Mouse (Mus musculus): Measurements from ENCODE around the gene Zfp488. TPM values are rescaled to one million over a fixed set of nuclear protein-coding genes. Genes with fewer than 3 reads are reported as not detected.

Gene Zfp488
- not detected for polyA plus RNA-seq (2017; shearing (Covaris generic))

- no peak for ATAC-seq
Observed at GRCm38 (mm10) chr14:33978604-33979059, at the start of gene Zfp488. TSS of gene Zfp488 (minus strand) at chr14:33978764.

- no peak for ATAC-seq
Observed at GRCm38 (mm10) chr14:34026710-34027109, 48.1 kb upstream of the Zfp488 start.

GRCm38 (mm10) chr14:34016938-34017337 lies 38.4 kb upstream of the Zfp488 start:
- no peak for ATAC-seq

GRCm38 (mm10) chr14:34016381-34016780 lies 37.8 kb upstream of the Zfp488 start, which contains the start of gene Gm5460:
TSS of gene Gm5460 (plus strand) at chr14:34016758.
- ATAC-seq = no peak

GRCm38 (mm10) chr14:34015063-34015462 lies 36.5 kb upstream of the Zfp488 start, which contains the start of gene Gm30083:
TSS of gene Gm30083 (minus strand) at chr14:34015182.
- ATAC-seq = no peak

GRCm38 (mm10) chr14:34002358-34002757 lies 23.8 kb upstream of the Zfp488 start:
- no peak for ATAC-seq

GRCm38 (mm10) chr14:34001445-34001844 lies 22.9 kb upstream of the Zfp488 start:
- ATAC-seq = no peak

- no peak for ATAC-seq
Observed at GRCm38 (mm10) chr14:34000076-34000475, 21.5 kb upstream of the Zfp488 start.

GRCm38 (mm10) chr14:33997427-33997826 lies 18.9 kb upstream of the Zfp488 start:
- no peak for ATAC-seq

- ATAC-seq = no peak
Observed at GRCm38 (mm10) chr14:33993521-33994289, 15.1 kb upstream of the Zfp488 start.

GRCm38 (mm10) chr14:33993051-33993450 lies 14.5 kb upstream of the Zfp488 start:
- no peak for ATAC-seq

- no peak for ATAC-seq
Observed at GRCm38 (mm10) chr14:33991971-33992370, 13.4 kb upstream of the Zfp488 start.

- ATAC-seq = no peak
Observed at GRCm38 (mm10) chr14:33989201-33989600, 10.6 kb upstream of the Zfp488 start.

- ATAC-seq = no peak
Observed at GRCm38 (mm10) chr14:33977748-33978147, 816 bp downstream of the Zfp488 start.

- no peak for ATAC-seq
Observed at GRCm38 (mm10) chr14:33974752-33975151, 3.8 kb downstream of the Zfp488 start.

GRCm38 (mm10) chr14:33972679-33973078 lies 5.9 kb downstream of the Zfp488 start:
- ATAC-seq = no peak

- no peak for ATAC-seq
Observed at GRCm38 (mm10) chr14:33965675-33966074, 12.9 kb downstream of the Zfp488 start.

- no peak for ATAC-seq
Observed at GRCm38 (mm10) chr14:33959341-33959740, 19.2 kb downstream of the Zfp488 start.

GRCm38 (mm10) chr14:33958841-33959240 lies 19.7 kb downstream of the Zfp488 start:
- no peak for ATAC-seq

GRCm38 (mm10) chr14:33958186-33958585 lies 20.4 kb downstream of the Zfp488 start:
- ATAC-seq = no peak

GRCm38 (mm10) chr14:33956055-33956454 lies 22.5 kb downstream of the Zfp488 start:
- ATAC-seq = no peak

- ATAC-seq = no peak
Observed at GRCm38 (mm10) chr14:33953761-33954160, 24.8 kb downstream of the Zfp488 start, which contains the start of gene Rbp3. TSS of gene Rbp3 (plus strand) at chr14:33954003.

- ATAC-seq = no peak
Observed at GRCm38 (mm10) chr14:33952233-33952981, 26.2 kb downstream of the Zfp488 start.

- ATAC-seq = no peak
Observed at GRCm38 (mm10) chr14:33946125-33946524, 32.4 kb downstream of the Zfp488 start.

All from CD4-positive, CD25-positive, alpha-beta regulatory T cell, adult 4 months (primary cell).